Mouse (Mus musculus) embryonic fibroblast, embryonic 13.5 days (primary cell): ENCODE data around the gene Fcrla.

ENCODE experiments used
- CTCF ChIP-seq: IDR thresholded peaks from 2 replicates; pipeline ENCODE4 v1.5.1; 2011; ENCODE audit warnings: mild to moderate bottlenecking, control low read depth, low read length, moderate library complexity, borderline replicate concordance; ENCODE audit not compliant: insufficient read depth
- POLR2A ChIP-seq: IDR thresholded peaks from 2 replicates; pipeline ENCODE4 v1.6.1; 2011; ENCODE audit warnings: low read depth, mild to moderate bottlenecking, control low read depth, low read length, moderate library complexity

- TF ChIP-seq CTCF (no peak), POLR2A (no peak)
These were observed 14.3 kb downstream of the Fcrla start, which contains the start of gene Fcrlb for GRCm38 (mm10) chr1:170912891-170913615.
